Mouse (Mus musculus): ENCODE results near the gene Vmn1r215. TPM values are rescaled to one million over a fixed set of nuclear protein-coding genes. Genes with fewer than 3 reads are reported as not detected.
"Not testable (repeated sequence)": the region's sequence is repeated elsewhere in the genome, so short reads cannot be mapped to it uniquely, and the experiment has no call there.

The Vmn1r215 gene
- polyA plus RNA-seq (2014; fragmentation: Nextera tagmentation; extraction: Ambion mirVana), result not detected in 2 replicates

- WGBS, result 68% methylated on average over 1 of the region's 1 CpGs
- H3K27me3 ChIP-seq (ENCODE audit: control insufficient read depth, insufficient read depth, low read length), result no peaks in the 10 kb centered on the region
- no peak within 1 kb of the TSS for H3K4me3 ChIP-seq (ENCODE audit: low read depth, low read length)
- no peak within 1 kb of the TSS for H3K4me2 ChIP-seq (ENCODE audit: low read depth, severe bottlenecking)
- H3K9ac ChIP-seq (ENCODE audit: low read length), result no peak within 1 kb of the TSS
- ATAC-seq (ENCODE audit: insufficient number of reproducible peaks, low FRiP score, low TSS enrichment, low read depth), result no peak
- no peak within 1 kb of the TSS for H3K27ac ChIP-seq (replicated peaks; ENCODE audit: low read depth, low read length)
- no peaks in the 10 kb centered on the region for H3K4me1 ChIP-seq (ENCODE audit: control insufficient read depth, insufficient read depth, low read length)
- H3K36me3 ChIP-seq (ENCODE audit: control insufficient read depth, insufficient read depth, low read length), result no peaks in the 10 kb centered on the region
- no peaks in the 10 kb centered on the region for H3K9me3 ChIP-seq (ENCODE audit: control insufficient read depth, low read length)
- no peak for DNase-seq (ENCODE audit: low spot score)
Observed at GRCm38 (mm10) chr13:23067725-23068124, at the start of gene Vmn1r215. Gene Vmn1r215 (plus strand): TSS chr13:23068025.

DNA sequence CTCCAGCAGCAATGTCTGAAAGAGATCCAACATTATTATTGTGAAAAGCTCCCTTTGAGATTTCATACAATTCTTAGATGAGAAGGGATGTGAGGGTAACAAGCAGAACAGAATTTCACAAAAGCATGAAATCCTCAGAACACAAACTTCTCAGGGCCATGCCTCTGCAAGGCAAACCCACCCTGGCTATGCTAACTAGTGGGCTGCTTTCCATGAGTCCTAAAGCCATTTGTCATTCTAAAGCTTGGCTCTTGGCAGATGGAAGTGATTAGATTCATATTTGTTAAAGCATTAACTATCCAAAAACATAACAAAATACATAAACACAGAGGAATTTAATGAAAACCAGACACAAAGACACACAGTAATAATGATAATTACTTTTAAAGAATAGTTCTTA, 49.7 kb upstream of the Vmn1r215 start:
- H3K36me3 ChIP-seq (ENCODE audit: control insufficient read depth, insufficient read depth, low read length), result no peaks in the 10 kb centered on the region
- no peak overlapping the region for H3K9ac ChIP-seq (ENCODE audit: low read length)
- no peak overlapping the region for H3K4me2 ChIP-seq (ENCODE audit: low read depth, severe bottlenecking)
- no peaks in the 10 kb centered on the region for H3K27me3 ChIP-seq (ENCODE audit: control insufficient read depth, insufficient read depth, low read length)
- H3K27ac ChIP-seq (replicated peaks; ENCODE audit: low read depth, low read length), result no peak overlapping the region
- no peaks in the 10 kb centered on the region for H3K4me1 ChIP-seq (ENCODE audit: control insufficient read depth, insufficient read depth, low read length)
- H3K4me3 ChIP-seq (ENCODE audit: low read depth, low read length), result no peak overlapping the region
- ATAC-seq (ENCODE audit: insufficient number of reproducible peaks, low FRiP score, low TSS enrichment, low read depth) (no peak), DNase-seq (ENCODE audit: low spot score) (no peak)
- H3K9me3 ChIP-seq (ENCODE audit: control insufficient read depth, low read length), result no peaks in the 10 kb centered on the region

GRCm38 (mm10) chr13:23024812-23025211, 43.0 kb upstream of the Vmn1r215 start:
- Histone ChIP-seq H3K36me3 (ENCODE audit: control insufficient read depth, insufficient read depth, low read length) (no peaks in the 10 kb centered on the region), H3K4me2 (ENCODE audit: low read depth, severe bottlenecking) (no peak overlapping the region), H3K27me3 (ENCODE audit: control insufficient read depth, insufficient read depth, low read length) (no peaks in the 10 kb centered on the region), H3K4me1 (ENCODE audit: control insufficient read depth, insufficient read depth, low read length) (no peaks in the 10 kb centered on the region), H3K9ac (ENCODE audit: low read length) (no peak overlapping the region), H3K9me3 (ENCODE audit: control insufficient read depth, low read length) (no peaks in the 10 kb centered on the region), H3K4me3 (ENCODE audit: low read depth, low read length) (no peak overlapping the region), H3K27ac (replicated peaks; ENCODE audit: low read depth, low read length) (no peak overlapping the region)
- no peak for DNase-seq (ENCODE audit: low spot score)
- ATAC-seq (ENCODE audit: insufficient number of reproducible peaks, low FRiP score, low TSS enrichment, low read depth), result no peak

- H3K4me1 ChIP-seq (ENCODE audit: control insufficient read depth, insufficient read depth, low read length), result no peaks in the 10 kb centered on the region
- 85% methylated on average over 3 of the region's 3 CpGs for WGBS
- no peaks in the 10 kb centered on the region for H3K36me3 ChIP-seq (ENCODE audit: control insufficient read depth, insufficient read depth, low read length)
- no peak for ATAC-seq (ENCODE audit: insufficient number of reproducible peaks, low FRiP score, low TSS enrichment, low read depth)
- no peaks in the 10 kb centered on the region for H3K27me3 ChIP-seq (ENCODE audit: control insufficient read depth, insufficient read depth, low read length)
- no peaks in the 10 kb centered on the region for H3K9me3 ChIP-seq (ENCODE audit: control insufficient read depth, low read length)
- H3K27ac ChIP-seq (replicated peaks; ENCODE audit: low read depth, low read length), result no peak within 1 kb of the TSS
- DNase-seq (ENCODE audit: low spot score), result no peak
- H3K9ac ChIP-seq (ENCODE audit: low read length), result no peak within 1 kb of the TSS
- no peak within 1 kb of the TSS for H3K4me3 ChIP-seq (ENCODE audit: low read depth, low read length)
- H3K4me2 ChIP-seq (ENCODE audit: low read depth, severe bottlenecking), result no peak within 1 kb of the TSS
Observed at GRCm38 (mm10) chr13:23030118-23030517, 37.7 kb upstream of the Vmn1r215 start, which contains the start of gene Vmn1r214. Gene Vmn1r214 (plus strand): TSS chr13:23030418.

- ATAC-seq (ENCODE audit: insufficient number of reproducible peaks, low FRiP score, low TSS enrichment, low read depth), result no peak
- H3K27ac ChIP-seq (replicated peaks; ENCODE audit: low read depth, low read length), result no peak overlapping the region
- no peaks in the 10 kb centered on the region for H3K27me3 ChIP-seq (ENCODE audit: control insufficient read depth, insufficient read depth, low read length)
- DNase-seq (ENCODE audit: low spot score), result no peak
- no peak overlapping the region for H3K4me3 ChIP-seq (ENCODE audit: low read depth, low read length)
- no peaks in the 10 kb centered on the region for H3K9me3 ChIP-seq (ENCODE audit: control insufficient read depth, low read length)
- no peak overlapping the region for H3K4me2 ChIP-seq (ENCODE audit: low read depth, severe bottlenecking)
- no peak overlapping the region for H3K9ac ChIP-seq (ENCODE audit: low read length)
- H3K36me3 ChIP-seq (ENCODE audit: control insufficient read depth, insufficient read depth, low read length), result no peaks in the 10 kb centered on the region
- H3K4me1 ChIP-seq (ENCODE audit: control insufficient read depth, insufficient read depth, low read length), result no peaks in the 10 kb centered on the region
- 62% methylated on average over 1 of the region's 1 CpGs for WGBS
Observed at GRCm38 (mm10) chr13:23057778-23058177, 10.0 kb upstream of the Vmn1r215 start.

GRCm38 (mm10) chr13:23069312-23069711, 1.5 kb downstream of the Vmn1r215 start:
- no peaks in the 10 kb centered on the region for H3K4me1 ChIP-seq (ENCODE audit: control insufficient read depth, insufficient read depth, low read length)
- DNase-seq (ENCODE audit: low spot score), result no peak
- WGBS, result 91% methylated on average over 2 of the region's 2 CpGs

GRCm38 (mm10) chr13:23094386-23094785, 26.6 kb downstream of the Vmn1r215 start:
- H3K9me3 ChIP-seq (ENCODE audit: control insufficient read depth, low read length), result no peaks in the 10 kb centered on the region
- ATAC-seq (ENCODE audit: insufficient number of reproducible peaks, low FRiP score, low TSS enrichment, low read depth), result no peak

More at GRCm38 (mm10) chr13:23069312-23069711, 1.5 kb downstream of the Vmn1r215 start:
- no peaks in the 10 kb centered on the region for H3K27me3 ChIP-seq (ENCODE audit: control insufficient read depth, insufficient read depth, low read length)
- no peak overlapping the region for H3K4me2 ChIP-seq (ENCODE audit: low read depth, severe bottlenecking)
- no peak for ATAC-seq (ENCODE audit: insufficient number of reproducible peaks, low FRiP score, low TSS enrichment, low read depth)
- H3K9me3 ChIP-seq (ENCODE audit: control insufficient read depth, low read length), result no peaks in the 10 kb centered on the region
- no peak overlapping the region for H3K4me3 ChIP-seq (ENCODE audit: low read depth, low read length)
- no peak overlapping the region for H3K9ac ChIP-seq (ENCODE audit: low read length)
- H3K27ac ChIP-seq (replicated peaks; ENCODE audit: low read depth, low read length), result no peak overlapping the region
- H3K36me3 ChIP-seq (ENCODE audit: control insufficient read depth, insufficient read depth, low read length), result no peaks in the 10 kb centered on the region

DNA sequence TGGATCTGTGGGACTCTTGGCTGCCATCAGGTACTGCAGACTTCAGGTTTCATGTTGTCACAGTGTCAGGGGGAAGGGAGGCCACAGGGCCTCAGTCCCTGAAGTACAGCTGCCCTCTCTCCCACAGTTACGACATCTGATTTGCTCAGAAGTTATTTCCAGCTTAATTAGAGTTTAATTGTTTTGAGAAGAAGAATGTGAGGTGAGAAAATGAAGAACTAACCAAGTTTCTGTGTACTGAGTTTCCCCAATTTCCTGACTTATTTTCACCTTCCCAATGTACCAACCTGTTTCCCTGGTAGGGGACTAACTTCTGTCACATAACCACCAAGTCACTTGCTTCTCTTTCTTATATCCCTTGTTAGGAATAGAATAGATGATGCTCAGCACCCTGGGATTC, 50.3 kb downstream of the Vmn1r215 start, which contains the start of gene Vmn1r217:
Vmn1r217 (minus strand) TSS at position 101 of the 400 bp plus-strand sequence.
- ATAC-seq (ENCODE audit: insufficient number of reproducible peaks, low FRiP score, low TSS enrichment, low read depth); H3K27me3 ChIP-seq (ENCODE audit: control insufficient read depth, insufficient read depth, low read length); DNase-seq (ENCODE audit: low spot score); H3K4me1 ChIP-seq (ENCODE audit: control insufficient read depth, insufficient read depth, low read length); H3K9me3 ChIP-seq (ENCODE audit: control insufficient read depth, low read length); H3K9ac ChIP-seq (ENCODE audit: low read length); H3K27ac ChIP-seq (replicated peaks; ENCODE audit: low read depth, low read length); H3K36me3 ChIP-seq (ENCODE audit: control insufficient read depth, insufficient read depth, low read length); H3K4me3 ChIP-seq (ENCODE audit: low read depth, low read length); H3K4me2 ChIP-seq (ENCODE audit: low read depth, severe bottlenecking): not testable (repeated sequence)
- 70% methylated on average over 1 of the region's 1 CpGs for WGBS

More at GRCm38 (mm10) chr13:23094386-23094785, 26.6 kb downstream of the Vmn1r215 start:
- Histone ChIP-seq H3K4me1 (ENCODE audit: control insufficient read depth, insufficient read depth, low read length) (no peaks in the 10 kb centered on the region), H3K9ac (ENCODE audit: low read length) (no peak overlapping the region), H3K27me3 (ENCODE audit: control insufficient read depth, insufficient read depth, low read length) (no peaks in the 10 kb centered on the region), H3K36me3 (ENCODE audit: control insufficient read depth, insufficient read depth, low read length) (no peaks in the 10 kb centered on the region), H3K27ac (replicated peaks; ENCODE audit: low read depth, low read length) (no peak overlapping the region), H3K4me3 (ENCODE audit: low read depth, low read length) (no peak overlapping the region), H3K4me2 (ENCODE audit: low read depth, severe bottlenecking) (no peak overlapping the region)
- WGBS, result 92% methylated on average over 4 of the region's 4 CpGs
- no peak for DNase-seq (ENCODE audit: low spot score)

GRCm38 (mm10) chr13:23120611-23121010, 52.8 kb downstream of the Vmn1r215 start:
- H3K9me3 ChIP-seq (ENCODE audit: control insufficient read depth, low read length), result no peaks in the 10 kb centered on the region
- H3K4me2 ChIP-seq (ENCODE audit: low read depth, severe bottlenecking), result no peak overlapping the region
- H3K4me3 ChIP-seq (ENCODE audit: low read depth, low read length), result no peak overlapping the region
- no peaks in the 10 kb centered on the region for H3K4me1 ChIP-seq (ENCODE audit: control insufficient read depth, insufficient read depth, low read length)
- no peak for DNase-seq (ENCODE audit: low spot score)
- H3K27me3 ChIP-seq (ENCODE audit: control insufficient read depth, insufficient read depth, low read length), result no peaks in the 10 kb centered on the region
- WGBS, result 90% methylated on average over 2 of the region's 2 CpGs
- H3K27ac ChIP-seq (replicated peaks; ENCODE audit: low read depth, low read length), result no peak overlapping the region
- no peak for ATAC-seq (ENCODE audit: insufficient number of reproducible peaks, low FRiP score, low TSS enrichment, low read depth)
- no peaks in the 10 kb centered on the region for H3K36me3 ChIP-seq (ENCODE audit: control insufficient read depth, insufficient read depth, low read length)
- H3K9ac ChIP-seq (ENCODE audit: low read length), result no peak overlapping the region

Data from limb, embryonic 11.5 days (tissue).